ENCODE assay signal across 30 mouse cellular contexts in the genomic region with DNA sequence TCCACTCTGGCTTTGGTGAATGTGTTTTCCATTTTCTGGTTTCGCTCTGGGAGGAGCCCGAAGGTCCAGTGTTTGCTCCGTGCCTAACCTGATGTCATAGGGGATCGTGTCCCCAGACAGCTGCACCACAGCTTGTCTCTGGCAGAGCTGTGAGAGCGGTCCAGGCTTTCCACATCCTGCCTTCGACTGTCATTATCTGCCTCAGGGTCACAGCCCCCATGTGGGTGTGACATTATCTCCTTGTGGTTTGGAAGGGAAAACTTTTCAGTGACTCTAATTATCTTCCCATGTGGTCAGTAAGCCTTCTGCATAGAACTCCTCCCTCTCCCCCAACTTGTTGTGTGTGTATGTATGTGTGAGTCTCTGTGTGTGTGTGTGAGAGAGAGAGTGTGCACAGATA. TPM values are rescaled to one million over a fixed set of nuclear protein-coding genes. Genes with fewer than 3 reads are reported as not detected.
A peak's percentile ranks its signal among the peaks of the same experiment; 100 is the strongest.
DNase-seq lines count a peak whose midpoint lies in the region; ATAC-seq and TF ChIP-seq lines count a peak whose summit lies in the region.
"Had no signal": no experiment of that assay in that cellular context is flagged by ENCODE, and none has a peak within 500 bp of the region (broad histone marks: within the 10 kb centered on the region; RNA-seq: fewer than 3 reads in every experiment).

No protein-coding gene starts in this region.

- H3K9ac ChIP-seq in lung, embryonic 14.5 days = no peak overlapping the region
- H3K9ac ChIP-seq: embryonic facial prominence, embryonic 13.5 days; forebrain, embryonic 15.5 days; heart, embryonic 15.5 days; hindbrain, embryonic 12.5 days; intestine, embryonic 15.5 days; limb, embryonic 15.5 days; midbrain, embryonic 15.5 days had no signal

- no peaks in the 10 kb centered on the region for H3K9me3 ChIP-seq in lung, embryonic 14.5 days (ENCODE audit: low read depth, low read length)
- H3K9me3 ChIP-seq: embryonic facial prominence, embryonic 13.5 days; forebrain, embryonic 10.5 days; forebrain, embryonic 15.5 days; heart, embryonic 15.5 days; hindbrain, embryonic 12.5 days; intestine, embryonic 15.5 days; limb, embryonic 10.5 days; limb, embryonic 15.5 days; midbrain, embryonic 15.5 days had no signal

- H3K4me1 ChIP-seq in kidney, adult 2 months (ENCODE audit: control insufficient read depth, insufficient read depth, low read length) = no peaks in the 10 kb centered on the region; the same call in 1 of the 2 replicates
- H3K4me1 ChIP-seq in lung, embryonic 14.5 days (ENCODE audit: insufficient read depth) = peaks cover 15% of the 10 kb centered on the region
- H3K4me1 ChIP-seq in small intestine, adult 2 months (ENCODE audit: control insufficient read depth, insufficient read depth, insufficient read length, low read length) = peaks cover 14% of the 10 kb centered on the region

- TF ChIP-seq POLR2A in kidney, adult 2 months (IDR thresholded peaks at IDR 0.05; ENCODE audit: low read depth, low read length) = no peak
- TF ChIP-seq POLR2A in small intestine, adult 2 months (IDR thresholded peaks at IDR 0.05; ENCODE audit: low read depth, low read length) = no peak

- DNase-seq in kidney, adult 2 months = peak; percentile 27
- DNase-seq in kidney, adult 9 months = no peak
- peak; percentile 18 for DNase-seq in lung, embryonic 14.5 days
- no peak for DNase-seq in lung, postnatal 36 days
- DNase-seq in MN1 (ENCODE audit: low spot score) = no peak
- no peak for DNase-seq in layer of hippocampus, adult 2 months (ENCODE audit: low spot score in 2 of 2)
- DNase-seq: adrenal gland, postnatal 14 days; cerebellum, adult 11 months; cerebellum, adult 9-10 months; cerebellum, postnatal 36 days; gastrocnemius, postnatal 25 days; lung, adult 2 months; lung, postnatal 14 days; right cerebral cortex, postnatal 25 days; thymus, adult 18-20 months; thymus, postnatal 36 days had no signal

- H3K27ac ChIP-seq in kidney, adult 2 months (ENCODE audit: insufficient read depth, low read depth, low read length) = peak overlapping the region; percentile 35; the same call in 1 of the 2 replicates
- no peak overlapping the region for H3K27ac ChIP-seq in lung, embryonic 14.5 days (ENCODE audit: low read depth)
- peak overlapping the region; percentile 60 for H3K27ac ChIP-seq in small intestine, adult 2 months (ENCODE audit: insufficient read depth, low read depth, low read length)
- no peak overlapping the region for H3K27ac ChIP-seq in layer of hippocampus, adult 2 months
- H3K27ac ChIP-seq: embryonic facial prominence, embryonic 13.5 days; forebrain, embryonic 10.5 days; forebrain, embryonic 15.5 days; heart, embryonic 15.5 days; hindbrain, embryonic 12.5 days; hindbrain, postnatal 0 days; intestine, embryonic 15.5 days; limb, embryonic 10.5 days; limb, embryonic 15.5 days; midbrain, embryonic 15.5 days; stomach, postnatal 0 days had no signal

- H3K4me3 ChIP-seq in kidney, adult 2 months (ENCODE audit: insufficient read depth, low read depth, low read length) = no peak overlapping the region
- H3K4me3 ChIP-seq in lung, embryonic 14.5 days (ENCODE audit: low read depth, low read length) = no peak overlapping the region
- no peak overlapping the region for H3K4me3 ChIP-seq in small intestine, adult 2 months (ENCODE audit: low read depth, low read length)
- H3K4me3 ChIP-seq in layer of hippocampus, adult 2 months = no peak overlapping the region
- H3K4me3 ChIP-seq: embryonic facial prominence, embryonic 13.5 days; forebrain, embryonic 10.5 days; forebrain, embryonic 15.5 days; heart, embryonic 15.5 days; hindbrain, embryonic 12.5 days; intestine, embryonic 15.5 days; limb, embryonic 10.5 days; limb, embryonic 15.5 days; midbrain, embryonic 15.5 days had no signal

- no peak overlapping the region for H3K4me2 ChIP-seq in lung, embryonic 14.5 days
- H3K4me2 ChIP-seq: embryonic facial prominence, embryonic 13.5 days; forebrain, embryonic 15.5 days; heart, embryonic 15.5 days; hindbrain, embryonic 12.5 days; intestine, embryonic 15.5 days; limb, embryonic 15.5 days; midbrain, embryonic 15.5 days had no signal

- H3K36me3 ChIP-seq in kidney, adult 2 months (ENCODE audit: control insufficient read depth, insufficient read depth, low read length) = no peaks in the 10 kb centered on the region
- H3K36me3 ChIP-seq in lung, embryonic 14.5 days (ENCODE audit: insufficient read depth) = no peaks in the 10 kb centered on the region
- H3K36me3 ChIP-seq in small intestine, adult 2 months (ENCODE audit: control insufficient read depth, insufficient read depth, low read length) = no peaks in the 10 kb centered on the region
- H3K36me3 ChIP-seq: embryonic facial prominence, embryonic 13.5 days; forebrain, embryonic 10.5 days; forebrain, embryonic 15.5 days; heart, embryonic 15.5 days; hindbrain, embryonic 12.5 days; intestine, embryonic 15.5 days; limb, embryonic 10.5 days; limb, embryonic 15.5 days; midbrain, embryonic 15.5 days had no signal

- 78% methylated on average over 6 of the region's 6 CpGs for WGBS in kidney, adult 2 months
- 76% methylated on average over 6 of the region's 6 CpGs for WGBS in lung, embryonic 14.5 days
- 80% methylated on average over 6 of the region's 6 CpGs for WGBS in small intestine, adult 2 months

- no peak for ATAC-seq in lung, embryonic 14.5 days (ENCODE audit: insufficient read depth)
- ATAC-seq in megakaryocyte, adult 5-6 weeks (ENCODE audit: poor library complexity, severe bottlenecking) = peak; percentile 53
- ATAC-seq: forebrain, embryonic 15.5 days; hindbrain, postnatal 0 days; intestine, embryonic 15.5 days; midbrain, embryonic 15.5 days; Patski had no signal

- no peaks in the 10 kb centered on the region for H3K27me3 ChIP-seq in kidney, adult 2 months (replicated peaks; ENCODE audit: control insufficient read depth, insufficient read depth, low read length)
- H3K27me3 ChIP-seq in lung, embryonic 14.5 days (ENCODE audit: insufficient read depth, low read length) = no peaks in the 10 kb centered on the region
- no peaks in the 10 kb centered on the region for H3K27me3 ChIP-seq in small intestine, adult 2 months (ENCODE audit: control insufficient read depth, insufficient read depth, low read length)
- H3K27me3 ChIP-seq: embryonic facial prominence, embryonic 13.5 days; forebrain, embryonic 15.5 days; heart, embryonic 15.5 days; hindbrain, embryonic 12.5 days; intestine, embryonic 15.5 days; limb, embryonic 15.5 days; midbrain, embryonic 15.5 days; Patski had no signal

- no peak for TF ChIP-seq CTCF in kidney, adult 2 months (conservative IDR thresholded peaks at IDR 0.05; ENCODE audit: insufficient read depth, insufficient read length, low read depth, low read length)
- no peak for TF ChIP-seq CTCF in lung, embryonic 14.5 days (IDR thresholded peaks at IDR 0.05; ENCODE audit: low read depth)
- TF ChIP-seq CTCF in small intestine, adult 2 months (IDR thresholded peaks at IDR 0.05; ENCODE audit: extremely low read depth, insufficient read length, insufficient replicate concordance, low read depth, low read length) = no peak
- no peak for TF ChIP-seq CTCF in layer of hippocampus, adult 2 months (conservative IDR thresholded peaks at IDR 0.05)

RNA-seq across cellular contexts. Expression of a gene that starts 40.6 kb away (rescaled TPM):
- 217 and 221 TPM in 2 replicates for polyA plus RNA-seq in kidney, adult 2 months (2012; rRNA removed)
- 40.8 and 41.7 TPM in 2 replicates for polyA plus RNA-seq in lung, embryonic 14.5 days (2014; fragmentation: Nextera tagmentation; extraction: Ambion mirVana)
- total RNA-seq in megakaryocyte, adult 5-6 weeks (2015) = 0.71 and 1.0 TPM in 2 replicates
- 2.1 and 2.6 TPM in 2 replicates for total RNA-seq in megakaryocyte, adult 5-6 weeks (2017)
- polyA plus RNA-seq in small intestine, adult 2 months (2012; rRNA removed) = 89.6 and 93.0 TPM in 2 replicates
- total RNA-seq in layer of hippocampus, adult 2 months (2021) = 10 to 100 TPM in 1 of 2 experiments, 1 to 10 TPM in 1; 9.8 to 14.0 TPM

Comparison
In these comparisons a context has a peak if more than half of its experiments do, and no peak if none do; other contexts are left out.
1. DNase-seq: peak in kidney, adult 2 months (single experiment) and lung, embryonic 14.5 days (single experiment); none in kidney, adult 9 months (single experiment), lung, postnatal 36 days (single experiment), MN1 (single experiment) and layer of hippocampus, adult 2 months (0 of 2).
2. H3K27ac ChIP-seq: peak in kidney, adult 2 months (single experiment) and small intestine, adult 2 months (single experiment); none in lung, embryonic 14.5 days (single experiment) and layer of hippocampus, adult 2 months (single experiment).